Mouse (Mus musculus): ENCODE measurements around the gene Acer2. TPM values are rescaled to one million over a fixed set of nuclear protein-coding genes. Genes with fewer than 3 reads are reported as not detected.

Acer2 gene
- total and polyA plus RNA-seq, 3 experiments, result 0.35 to 0.84 TPM; not detected in 1

- H3K27ac ChIP-seq (ENCODE audit: control insufficient read depth, low read depth, low read length), result peak overlapping the region; percentile 52
- TF ChIP-seq BHLHE40 (IDR thresholded peaks at IDR 0.05; ENCODE audit: borderline replicate concordance, low read depth, low read length) (peak; percentile 73; the same call in 1 of the 2 replicates), SIN3A (IDR thresholded peaks at IDR 0.05; ENCODE audit: low read length) (peak; percentile 64), MAX (IDR thresholded peaks at IDR 0.05; ENCODE audit: low read length) (peak; percentile 66; the same call in 1 of the 2 replicates), MEF2A (IDR thresholded peaks at IDR 0.05; ENCODE audit: extremely low read depth, insufficient replicate concordance, low read depth, low read length, poor library complexity, severe bottlenecking) (no peak), EP300 (IDR thresholded peaks at IDR 0.05; ENCODE audit: low read depth in 1 of 2, low read length in 2 of 2) (peak in 1 of 2 experiments; percentile 31; a peak in 1 of 4 replicates), TCF12 (IDR thresholded peaks at IDR 0.05; ENCODE audit: low read depth, low read length) (0 out of 2 replicates have a peak, but pooled peaks have one; percentile 10), MXI1 (IDR thresholded peaks at IDR 0.05; ENCODE audit: low read depth, low read length) (peak; percentile 61), ELF1 (IDR thresholded peaks at IDR 0.05; ENCODE audit: low read depth, low read length) (no peak), JUND (IDR thresholded peaks at IDR 0.05; ENCODE audit: low read depth, low read length) (peak; percentile 69; the same call in 1 of the 2 replicates), USF1 (IDR thresholded peaks at IDR 0.05; ENCODE audit: low read depth, low read length) (peak; percentile 42; the same call in 1 of the 2 replicates), ETS1 (IDR thresholded peaks at IDR 0.05; ENCODE audit: low read depth, low read length) (peak; percentile 77), USF2 (IDR thresholded peaks at IDR 0.05; ENCODE audit: borderline replicate concordance in 1 of 2, insufficient read depth in 1 of 2, low read depth in 1 of 2, low read length in 2 of 2) (no peak), GATA1 (IDR thresholded peaks at IDR 0.05; ENCODE audit: low read depth, low read length) (peak; percentile 75)
- peaks cover 0 to 7% of the 10 kb centered on the region in 2 experiments; a peak in 1 of 4 replicates for H3K4me1 ChIP-seq (ENCODE audit: control insufficient read depth in 1 of 2, insufficient read depth in 2 of 2, low read length in 2 of 2)
- no peaks in the 10 kb centered on the region for H3K79me2 ChIP-seq (ENCODE audit: control insufficient read depth, insufficient read depth, low read length, poor library complexity)
- DNase-seq (ENCODE audit: low read depth, low spot score), result peak; percentile 86
- peak overlapping the region; percentile 54 for H3K9ac ChIP-seq (ENCODE audit: control insufficient read depth, low read depth, low read length, poor library complexity, severe bottlenecking)
- no peaks in the 10 kb centered on the region for H3K27me3 ChIP-seq (ENCODE audit: control insufficient read depth in 1 of 2, insufficient read depth in 2 of 2, low read length in 2 of 2)
- H3K4me3 ChIP-seq (ENCODE audit: control insufficient read depth in 1 of 2, insufficient read depth in 1 of 2, low read depth in 2 of 2, low read length in 2 of 2), result peak overlapping the region; percentile 57 to 61
- H3K9me3 ChIP-seq (replicated peaks; ENCODE audit: insufficient read depth, low read length), result no peaks in the 10 kb centered on the region
- H3K36me3 ChIP-seq (ENCODE audit: control insufficient read depth in 1 of 2, insufficient read depth in 2 of 2, low read length in 2 of 2), result peaks cover 0 to 2% of the 10 kb centered on the region in 2 experiments; a peak in 1 of 4 replicates
Measured at GRCm38 (mm10) chr4:86886160-86886878, 12.1 kb downstream of the Acer2 start.

- Histone ChIP-seq H3K36me3 (ENCODE audit: control insufficient read depth in 1 of 2, insufficient read depth in 2 of 2, low read length in 2 of 2) (peaks cover 0 to 2% of the 10 kb centered on the region in 2 experiments; a peak in 1 of 4 replicates), H3K9me3 (replicated peaks; ENCODE audit: insufficient read depth, low read length) (no peaks in the 10 kb centered on the region), H3K79me2 (ENCODE audit: control insufficient read depth, insufficient read depth, low read length, poor library complexity) (no peaks in the 10 kb centered on the region), H3K27me3 (ENCODE audit: control insufficient read depth in 1 of 2, insufficient read depth in 2 of 2, low read length in 2 of 2) (no peaks in the 10 kb centered on the region), H3K4me1 (ENCODE audit: control insufficient read depth in 1 of 2, insufficient read depth in 2 of 2, low read length in 2 of 2) (peaks cover 0 to 7% of the 10 kb centered on the region in 2 experiments; a peak in 1 of 4 replicates), H3K9ac (ENCODE audit: control insufficient read depth, low read depth, low read length, poor library complexity, severe bottlenecking) (no peak overlapping the region), H3K4me3 (ENCODE audit: control insufficient read depth in 1 of 2, insufficient read depth in 1 of 2, low read depth in 2 of 2, low read length in 2 of 2) (no peak overlapping the region), H3K27ac (ENCODE audit: control insufficient read depth, low read depth, low read length) (no peak overlapping the region)
- peak; percentile 67 for DNase-seq (ENCODE audit: low read depth, low spot score)
- TF ChIP-seq SMC3 (IDR thresholded peaks at IDR 0.05; ENCODE audit: low read depth, low read length) (peak; percentile 29), KAT2A (conservative IDR thresholded peaks at IDR 0.05; ENCODE audit: low read depth, low read length) (no peak), MAZ (IDR thresholded peaks at IDR 0.05; ENCODE audit: low read depth, low read length) (no peak), MYC (IDR thresholded peaks at IDR 0.05; ENCODE audit: low read depth, low read length) (no peak), MAX (IDR thresholded peaks at IDR 0.05; ENCODE audit: low read length) (no peak), MYB (IDR thresholded peaks at IDR 0.05; ENCODE audit: low read depth, low read length) (no peak), POLR2AphosphoS2 (IDR thresholded peaks at IDR 0.05; ENCODE audit: low read length) (no peak), CTCF (IDR thresholded peaks at IDR 0.05 in 2 of 3, conservative IDR thresholded peaks at IDR 0.05 in 1 of 3; ENCODE audit: control insufficient read depth in 1 of 3, insufficient read depth in 1 of 3, low read depth in 2 of 3, low read length in 3 of 3, poor library complexity in 1 of 3, severe bottlenecking in 1 of 3) (peak; percentile 49 to 56 (median 53)), NRF1 (IDR thresholded peaks at IDR 0.05; ENCODE audit: insufficient read depth, low read depth, low read length, poor library complexity, severe bottlenecking) (no peak), E2F4 (IDR thresholded peaks at IDR 0.05; ENCODE audit: borderline replicate concordance, low read depth, low read length) (no peak), ETS1 (IDR thresholded peaks at IDR 0.05; ENCODE audit: low read depth, low read length) (no peak), TCF12 (IDR thresholded peaks at IDR 0.05; ENCODE audit: low read depth, low read length) (no peak), CHD1 (IDR thresholded peaks at IDR 0.05; ENCODE audit: low read depth, low read length) (no peak), ZC3H11A (IDR thresholded peaks at IDR 0.05; ENCODE audit: low read depth, low read length) (no peak), CHD2 (IDR thresholded peaks at IDR 0.05; ENCODE audit: low read length) (no peak)
Measured at GRCm38 (mm10) chr4:86887879-86888278, 13.7 kb downstream of the Acer2 start.
